Mouse (Mus musculus): ENCODE measurements around the gene Paqr8. TPM values are rescaled to one million over a fixed set of nuclear protein-coding genes. Genes with fewer than 3 reads are reported as not detected.

Gene Paqr8
- polyA plus RNA-seq, 1 experiment, result 0.86 TPM

DNA sequence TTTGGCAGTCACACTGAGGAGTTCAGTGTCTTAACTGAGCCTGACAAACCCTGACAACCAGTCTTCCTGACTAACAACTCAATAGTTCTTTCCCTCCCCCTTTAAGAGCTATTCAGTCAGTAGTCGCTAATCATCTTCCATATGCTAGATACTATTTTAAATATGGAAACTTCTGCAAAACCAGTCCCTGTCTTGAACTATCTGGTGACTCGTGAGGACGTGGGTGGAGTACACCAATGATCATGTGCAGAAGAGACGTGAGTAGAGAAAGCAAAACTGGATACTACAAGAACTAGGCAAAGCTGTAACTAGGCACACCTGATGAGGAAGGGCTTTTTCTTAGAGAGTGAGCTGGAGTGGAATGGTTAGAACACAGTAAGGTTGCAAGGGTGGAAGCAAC, 35.5 kb downstream of the Paqr8 start:
- no peak overlapping the region for H3K27ac ChIP-seq (ENCODE audit: insufficient read depth, low read depth, low read length)
- TF ChIP-seq CTCF (IDR thresholded peaks at IDR 0.05; ENCODE audit: low read depth, low read length) (no peak), POLR2A (IDR thresholded peaks at IDR 0.05; ENCODE audit: borderline replicate concordance, low read depth, low read length) (no peak)

DNA sequence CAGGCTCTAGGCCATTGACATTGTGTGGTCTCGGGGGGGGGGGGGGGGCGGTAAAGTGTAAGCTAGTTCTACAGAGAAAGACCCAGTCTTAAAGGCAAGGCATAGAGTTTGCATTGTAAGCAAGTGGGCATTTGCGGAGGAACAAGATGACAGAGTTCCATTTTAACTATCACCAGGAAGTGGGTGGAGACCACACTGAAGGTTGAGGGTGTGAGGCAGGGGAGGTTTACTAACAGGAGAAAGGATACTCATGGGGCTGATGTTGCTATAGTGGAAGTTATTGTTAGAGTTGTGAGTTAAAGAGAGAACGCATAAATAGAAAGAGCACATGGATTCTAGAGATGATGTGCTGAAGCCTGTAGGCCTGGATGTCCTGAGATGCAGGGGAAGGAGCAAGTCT, 36.0 kb downstream of the Paqr8 start:
- Histone ChIP-seq H3K4me3 (ENCODE audit: insufficient read depth, low read length) (no peak overlapping the region), H3K4me1 (ENCODE audit: control insufficient read depth, insufficient read depth, low read length) (no peaks in the 10 kb centered on the region), H3K27ac (ENCODE audit: insufficient read depth, low read depth, low read length) (no peak overlapping the region)
- TF ChIP-seq CTCF (IDR thresholded peaks at IDR 0.05; ENCODE audit: low read depth, low read length) (no peak), POLR2A (IDR thresholded peaks at IDR 0.05; ENCODE audit: borderline replicate concordance, low read depth, low read length) (no peak)

More for the DNA sequence above, 35.5 kb downstream of the Paqr8 start:
- no peaks in the 10 kb centered on the region for H3K4me1 ChIP-seq (ENCODE audit: control insufficient read depth, insufficient read depth, low read length)
- no peak overlapping the region for H3K4me3 ChIP-seq (ENCODE audit: insufficient read depth, low read length)

DNA sequence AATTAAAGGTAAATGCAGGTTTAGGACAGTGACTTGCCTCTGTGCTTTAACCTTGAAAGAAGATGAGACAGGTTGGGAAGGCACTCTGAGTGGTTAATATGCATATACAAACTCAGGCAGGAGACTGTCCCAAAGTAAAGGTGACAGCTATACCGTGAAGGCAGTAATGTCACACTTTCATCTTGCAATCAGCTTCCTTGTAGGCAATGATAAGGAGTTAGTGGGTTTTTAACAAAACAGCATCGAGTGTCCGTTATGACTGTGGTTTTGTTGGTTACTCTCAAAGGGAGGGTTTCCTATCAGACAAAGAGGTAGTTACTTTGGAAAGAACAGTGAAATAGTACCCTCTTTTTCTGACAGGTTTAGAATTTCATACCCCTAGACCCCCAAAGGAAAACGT, 38.1 kb downstream of the Paqr8 start:
- H3K27ac ChIP-seq (ENCODE audit: insufficient read depth, low read depth, low read length), result no peak overlapping the region
- no peaks in the 10 kb centered on the region for H3K4me1 ChIP-seq (ENCODE audit: control insufficient read depth, insufficient read depth, low read length)
- H3K4me3 ChIP-seq (ENCODE audit: insufficient read depth, low read length), result no peak overlapping the region
- TF ChIP-seq POLR2A (IDR thresholded peaks at IDR 0.05; ENCODE audit: borderline replicate concordance, low read depth, low read length), result no peak
- no peak for TF ChIP-seq CTCF (IDR thresholded peaks at IDR 0.05; ENCODE audit: low read depth, low read length)

DNA sequence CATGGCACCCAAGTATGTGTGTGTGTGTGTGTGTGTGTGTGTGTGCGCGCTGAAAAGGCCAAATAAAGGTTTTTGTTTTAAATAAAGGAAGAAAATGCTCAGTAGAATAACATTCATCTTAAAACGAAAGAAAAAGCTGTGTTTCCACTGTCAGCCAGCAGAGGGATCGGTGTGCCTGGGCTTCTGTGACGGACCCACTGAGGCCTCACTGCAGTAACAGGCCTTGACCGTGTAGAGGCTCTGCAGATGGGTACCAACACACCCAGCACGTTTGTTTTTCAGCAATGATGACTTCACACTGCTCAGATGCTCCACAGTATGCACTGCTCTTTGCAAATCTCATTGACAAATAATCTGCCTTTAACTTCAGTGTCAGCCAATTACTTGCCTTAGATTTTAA, 43.1 kb downstream of the Paqr8 start:
- H3K27ac ChIP-seq (ENCODE audit: insufficient read depth, low read depth, low read length), result no peak overlapping the region
- TF ChIP-seq POLR2A (IDR thresholded peaks at IDR 0.05; ENCODE audit: borderline replicate concordance, low read depth, low read length) (no peak), CTCF (IDR thresholded peaks at IDR 0.05; ENCODE audit: low read depth, low read length) (peak; percentile 57)
- H3K4me1 ChIP-seq (ENCODE audit: control insufficient read depth, insufficient read depth, low read length), result no peaks in the 10 kb centered on the region
- H3K4me3 ChIP-seq (ENCODE audit: insufficient read depth, low read length), result no peak overlapping the region

DNA sequence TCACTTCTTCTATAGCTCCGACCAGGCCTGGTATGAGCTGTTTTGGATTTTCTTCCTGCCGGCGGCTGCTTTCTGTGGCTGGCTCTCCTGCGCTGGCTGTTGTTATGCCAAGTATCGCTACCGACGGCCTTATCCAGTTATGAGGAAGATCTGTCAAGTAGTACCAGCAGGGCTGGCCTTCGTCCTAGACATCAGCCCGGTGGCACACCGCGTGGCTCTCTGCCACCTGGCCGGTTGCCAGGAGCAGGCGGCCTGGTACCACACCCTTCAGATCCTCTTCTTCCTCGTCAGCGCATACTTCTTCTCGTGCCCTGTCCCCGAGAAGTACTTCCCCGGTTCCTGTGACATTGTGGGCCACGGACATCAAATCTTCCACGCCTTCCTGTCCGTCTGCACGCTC, 44.7 kb downstream of the Paqr8 start:
- Histone ChIP-seq H3K4me3 (ENCODE audit: insufficient read depth, low read length) (no peak overlapping the region), H3K27ac (ENCODE audit: insufficient read depth, low read depth, low read length) (no peak overlapping the region), H3K4me1 (ENCODE audit: control insufficient read depth, insufficient read depth, low read length) (no peaks in the 10 kb centered on the region)
- TF ChIP-seq CTCF (IDR thresholded peaks at IDR 0.05; ENCODE audit: low read depth, low read length), result no peak
- TF ChIP-seq POLR2A (IDR thresholded peaks at IDR 0.05; ENCODE audit: borderline replicate concordance, low read depth, low read length), result no peak

DNA sequence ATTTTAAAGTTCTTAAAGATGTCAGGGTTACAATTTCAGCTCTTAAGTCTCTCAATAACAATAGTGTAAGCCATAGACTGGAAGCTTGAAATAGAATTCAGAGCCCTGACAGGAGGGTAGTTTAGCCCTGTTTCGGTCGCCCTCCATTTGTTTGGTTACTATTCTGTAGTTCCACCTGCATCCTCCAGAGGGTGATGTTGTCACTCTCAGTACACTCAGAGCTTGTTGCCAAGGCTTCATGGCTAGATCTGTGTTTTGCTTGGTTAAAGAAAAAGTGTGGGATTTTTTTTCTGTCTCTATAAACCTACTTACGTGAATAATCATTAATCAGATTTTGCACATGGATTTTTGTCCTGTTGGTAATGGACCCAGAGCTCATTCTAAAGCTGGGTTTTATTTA, 48.6 kb downstream of the Paqr8 start:
- TF ChIP-seq CTCF (IDR thresholded peaks at IDR 0.05; ENCODE audit: low read depth, low read length) (no peak), POLR2A (IDR thresholded peaks at IDR 0.05; ENCODE audit: borderline replicate concordance, low read depth, low read length) (no peak)
- H3K4me1 ChIP-seq (ENCODE audit: control insufficient read depth, insufficient read depth, low read length), result no peaks in the 10 kb centered on the region
- H3K4me3 ChIP-seq (ENCODE audit: insufficient read depth, low read length), result no peak overlapping the region
- H3K27ac ChIP-seq (ENCODE audit: insufficient read depth, low read depth, low read length), result no peak overlapping the region

DNA sequence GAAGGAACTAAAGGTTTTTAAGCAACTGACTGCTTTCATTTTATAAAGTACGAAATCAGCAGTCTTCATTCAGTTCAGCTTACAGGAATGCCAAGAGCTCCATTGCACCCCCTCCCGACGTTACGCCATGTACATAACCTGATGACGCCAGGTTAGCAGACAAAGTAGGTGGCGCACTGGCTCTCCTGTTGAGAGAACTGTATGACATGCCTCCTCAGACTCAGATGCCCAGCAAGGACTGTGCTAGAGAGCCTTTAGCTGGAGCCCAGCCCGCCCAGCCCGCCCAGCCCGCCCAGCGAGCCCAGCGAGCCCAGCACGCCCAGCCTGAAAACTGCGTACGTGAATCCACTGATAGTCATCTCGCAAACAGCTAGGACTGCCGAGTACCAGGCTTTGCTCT, 49.7 kb downstream of the Paqr8 start:
- Histone ChIP-seq H3K4me1 (ENCODE audit: control insufficient read depth, insufficient read depth, low read length) (no peaks in the 10 kb centered on the region), H3K27ac (ENCODE audit: insufficient read depth, low read depth, low read length) (no peak overlapping the region), H3K4me3 (ENCODE audit: insufficient read depth, low read length) (no peak overlapping the region)
- TF ChIP-seq CTCF (IDR thresholded peaks at IDR 0.05; ENCODE audit: low read depth, low read length), result no peak
- TF ChIP-seq POLR2A (IDR thresholded peaks at IDR 0.05; ENCODE audit: borderline replicate concordance, low read depth, low read length), result no peak

DNA sequence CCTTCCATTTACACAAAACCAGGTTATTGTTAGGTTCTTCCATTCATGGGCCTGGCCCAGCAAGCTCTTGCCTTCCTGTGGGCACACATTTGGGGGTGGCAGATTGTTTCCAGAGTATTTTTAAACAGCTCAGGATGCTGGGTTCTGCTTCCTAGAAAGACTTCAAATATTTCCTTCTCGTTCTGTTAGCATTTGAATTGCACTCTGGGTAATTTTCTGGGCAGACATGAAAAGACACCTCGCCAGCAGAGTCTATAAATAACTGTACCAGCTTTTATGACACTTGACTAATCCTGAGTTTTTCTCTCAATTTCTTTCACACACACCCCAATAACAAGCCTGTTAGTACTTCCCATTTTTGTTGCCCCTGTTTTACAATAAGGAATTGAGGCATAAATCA, 50.9 kb downstream of the Paqr8 start:
- TF ChIP-seq CTCF (IDR thresholded peaks at IDR 0.05; ENCODE audit: low read depth, low read length) (no peak), POLR2A (IDR thresholded peaks at IDR 0.05; ENCODE audit: borderline replicate concordance, low read depth, low read length) (no peak)
- Histone ChIP-seq H3K27ac (ENCODE audit: insufficient read depth, low read depth, low read length) (no peak overlapping the region), H3K4me3 (ENCODE audit: insufficient read depth, low read length) (no peak overlapping the region), H3K4me1 (ENCODE audit: control insufficient read depth, insufficient read depth, low read length) (no peaks in the 10 kb centered on the region)

DNA sequence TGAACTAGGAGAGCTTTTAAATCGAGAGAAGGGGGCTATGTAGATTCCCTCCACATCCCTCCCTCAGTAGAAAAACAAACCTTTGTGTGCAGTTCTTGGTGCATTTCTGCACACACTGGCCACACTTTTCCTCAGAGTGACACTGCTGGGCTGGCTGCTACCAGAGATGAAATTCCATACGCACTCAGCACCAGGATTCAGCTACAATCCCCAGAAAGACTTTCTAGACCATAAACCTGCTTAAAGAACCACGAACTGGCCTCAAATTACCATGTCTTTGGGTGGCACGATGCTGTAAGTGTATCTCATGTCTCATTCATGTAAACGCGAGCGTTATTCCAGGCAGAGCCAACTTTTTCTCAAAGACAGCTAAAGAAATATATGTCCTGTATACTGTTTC, 51.5 kb downstream of the Paqr8 start:
- Histone ChIP-seq H3K4me1 (ENCODE audit: control insufficient read depth, insufficient read depth, low read length) (no peaks in the 10 kb centered on the region), H3K4me3 (ENCODE audit: insufficient read depth, low read length) (no peak overlapping the region), H3K27ac (ENCODE audit: insufficient read depth, low read depth, low read length) (no peak overlapping the region)
- TF ChIP-seq POLR2A (IDR thresholded peaks at IDR 0.05; ENCODE audit: borderline replicate concordance, low read depth, low read length) (no peak), CTCF (IDR thresholded peaks at IDR 0.05; ENCODE audit: low read depth, low read length) (no peak)

DNA sequence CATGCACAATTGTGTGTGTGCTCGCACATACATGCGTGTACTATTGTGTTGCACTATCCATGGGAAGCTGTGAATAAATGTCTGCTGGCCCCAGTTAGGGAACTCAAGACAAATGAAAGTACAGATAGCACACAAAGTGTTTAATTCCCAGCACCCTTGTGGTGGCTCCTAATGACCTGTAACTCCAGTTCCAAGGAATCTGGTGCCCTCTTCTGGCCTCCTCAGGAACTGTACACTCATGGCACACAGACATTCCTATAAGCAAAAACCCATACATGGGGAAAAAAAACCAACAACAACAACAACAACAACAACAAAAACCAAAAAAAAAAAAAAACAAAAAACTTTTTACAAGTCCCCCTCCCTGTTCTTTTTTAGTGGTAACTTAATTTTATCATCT, 52.6 kb downstream of the Paqr8 start:
- H3K4me1 ChIP-seq (ENCODE audit: control insufficient read depth, insufficient read depth, low read length), result no peaks in the 10 kb centered on the region
- no peak for TF ChIP-seq CTCF (IDR thresholded peaks at IDR 0.05; ENCODE audit: low read depth, low read length)
- TF ChIP-seq POLR2A (IDR thresholded peaks at IDR 0.05; ENCODE audit: borderline replicate concordance, low read depth, low read length), result no peak
- H3K27ac ChIP-seq (ENCODE audit: insufficient read depth, low read depth, low read length), result no peak overlapping the region
- H3K4me3 ChIP-seq (ENCODE audit: insufficient read depth, low read length), result no peak overlapping the region

DNA sequence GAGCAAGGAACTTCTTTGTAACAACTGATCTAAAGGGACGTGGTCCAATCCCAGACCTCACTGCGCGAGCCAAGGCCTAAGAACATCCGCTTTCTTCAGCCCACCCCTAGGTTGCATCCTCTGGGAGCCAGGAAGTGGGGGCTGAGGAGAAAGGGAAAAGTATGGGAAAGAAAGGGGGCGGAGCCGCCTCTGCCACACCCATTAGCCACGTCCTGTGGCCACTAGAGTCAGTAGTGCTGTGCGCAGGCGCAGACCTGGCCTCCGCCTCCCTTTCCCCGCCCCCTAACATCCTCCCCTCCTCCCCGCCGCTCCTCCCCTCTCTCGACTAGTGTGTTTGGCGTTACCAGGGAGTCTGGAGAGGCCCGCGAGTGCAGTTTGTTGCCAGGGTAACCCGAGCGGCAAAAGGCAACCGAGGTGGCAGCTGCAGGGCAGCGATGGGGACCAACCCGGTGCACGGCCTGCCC, 60.9 kb downstream of the Paqr8 start, which contains the start of gene Efhc1:
Gene Efhc1, plus strand, starts transcription at position 327 of the 464 bp plus-strand sequence.
- no peak for TF ChIP-seq POLR2A (IDR thresholded peaks at IDR 0.05; ENCODE audit: borderline replicate concordance, low read depth, low read length)
- no peak for TF ChIP-seq CTCF (IDR thresholded peaks at IDR 0.05; ENCODE audit: low read depth, low read length)
- Histone ChIP-seq H3K4me1 (ENCODE audit: control insufficient read depth, insufficient read depth, low read length) (0 out of 2 replicates have a peak, but pooled peaks cover 3% of the 10 kb centered on the region), H3K27ac (ENCODE audit: insufficient read depth, low read depth, low read length) (no peak within 1 kb of the TSS), H3K4me3 (ENCODE audit: insufficient read depth, low read length) (peak within 1 kb of the TSS; percentile 45)

Data from bone marrow macrophage, adult 2 months (primary cell).